Mouse (Mus musculus) intestine, embryonic 14.5 days (tissue): ENCODE measurements around the gene Chpt1. TPM values are rescaled to one million over a fixed set of nuclear protein-coding genes. Genes with fewer than 3 reads are reported as not detected.
"Not testable (repeated sequence)": the region's sequence is repeated elsewhere in the genome, so short reads cannot be mapped to it uniquely, and the experiment has no call there.

Experiments used
- ATAC-seq: fragments of 200-750 bp; cut with Nextera tagmentation; replicated peaks from 2 replicates; pipeline ENCODE4 v1.8.0; 2017; ENCODE audit warnings: low read depth, moderate number of reproducible peaks, moderate TSS enrichment, moderate library complexity; ENCODE audit not compliant: low FRiP score, low TSS enrichment
- DNase-seq: peaks from one replicate; pipeline ENCODE4 v3.0.0-alpha.2; 2018; ENCODE audit warnings: low spot score
- H3K27ac ChIP-seq: fragments of 300-500 bp; sonication (generic); 2 replicates; pipeline ENCODE4 v1.5.1; 2014; ENCODE audit warnings: low read depth, mild to moderate bottlenecking, control low read depth
- H3K27me3 ChIP-seq: fragments of 300-500 bp; sonication (generic); replicated peaks from 2 replicates; pipeline ENCODE4 v1.6.1; 2014; ENCODE audit warnings: low read length, control low read depth; ENCODE audit not compliant: control insufficient read depth, insufficient read depth
- H3K36me3 ChIP-seq: fragments of 300-500 bp; sonication (generic); 2 replicates; pipeline ENCODE4 v1.6.1; 2014; ENCODE audit warnings: low read length, control low read depth; ENCODE audit not compliant: control insufficient read depth, insufficient read depth
- H3K4me1 ChIP-seq: fragments of 300-500 bp; sonication (generic); replicated peaks from 2 replicates; pipeline ENCODE4 v1.6.1; 2014; ENCODE audit warnings: low read length, control low read depth, mixed read lengths; ENCODE audit not compliant: control insufficient read depth, insufficient read depth
- H3K4me2 ChIP-seq: fragments of 300-500 bp; sonication (generic); 2 replicates; pipeline ENCODE4 v1.6.1; 2014; ENCODE audit warnings: low read length
- H3K4me3 ChIP-seq: fragments of 300-500 bp; sonication (generic); 2 replicates; pipeline ENCODE4 v1.5.1; 2014; ENCODE audit warnings: low read depth, low read length, control low read depth, mixed read lengths
- H3K9ac ChIP-seq: fragments of 300-500 bp; sonication (generic); 2 replicates; pipeline ENCODE4 v1.6.1; 2014; ENCODE audit warnings: mild to moderate bottlenecking, low read length
- H3K9me3 ChIP-seq: fragments of 300-500 bp; sonication (generic); 2 replicates; pipeline ENCODE4 v1.6.1; 2016; ENCODE audit warnings: low read length, control low read depth; ENCODE audit not compliant: control insufficient read depth
- WGBS: fragments of 180-500 bp; shearing (Covaris S2); extraction: QIAGEN DNeasy Blood & Tissue Kit; methylation state at CpG from one replicate; pipeline ENCODE4 v1.1.7; 2014; 5-methylcytosine and 5-hydroxymethylcytosine counted together
- polyA plus RNA-seq: library from polyadenylated mRNA; unstranded; fragments of >200 nt; fragmentation: Nextera tagmentation; extraction: Ambion mirVana; gene quantifications from 2 replicates; pipeline ENCODE4 v1.2.1, GENCODE M21; 2014

Chpt1 gene
- polyA plus RNA-seq, result 21.2 and 37.9 TPM in 2 replicates

- H3K9me3 ChIP-seq, result no peaks in the 10 kb centered on the region
- no peaks in the 10 kb centered on the region for H3K27me3 ChIP-seq
- H3K4me1 ChIP-seq, result peaks cover 4% of the 10 kb centered on the region
- peak within 1 kb of the TSS; percentile 69 for H3K4me2 ChIP-seq
- H3K36me3 ChIP-seq, result no peaks in the 10 kb centered on the region
- H3K9ac ChIP-seq, result peak within 1 kb of the TSS; percentile 66
- peak within 1 kb of the TSS; percentile 62 for H3K27ac ChIP-seq
- WGBS, result under 1% methylated on average over 63 of the region's 80 CpGs
- DNase-seq, result peak; percentile 93
- ATAC-seq, result peak; percentile 93
- peak within 1 kb of the TSS; percentile 82 for H3K4me3 ChIP-seq
Observed at GRCm38 (mm10) chr10:88503421-88504314, at the start of gene Chpt1. Chpt1 (minus strand) TSS chr10:88504073.

- no peak overlapping the region for H3K4me3 ChIP-seq
- no peaks in the 10 kb centered on the region for H3K9me3 ChIP-seq
- no peak overlapping the region for H3K27ac ChIP-seq
- no peak overlapping the region for H3K9ac ChIP-seq
- no peak for DNase-seq
- WGBS, result 92% methylated on average over 2 of the region's 2 CpGs
- ATAC-seq, result no peak
- H3K27me3 ChIP-seq, result no peaks in the 10 kb centered on the region
- no peaks in the 10 kb centered on the region for H3K36me3 ChIP-seq
- no peak overlapping the region for H3K4me2 ChIP-seq
- no peaks in the 10 kb centered on the region for H3K4me1 ChIP-seq
Observed at GRCm38 (mm10) chr10:88552738-88553137, 48.9 kb upstream of the Chpt1 start.

GRCm38 (mm10) chr10:88550225-88550624, 46.4 kb upstream of the Chpt1 start:
- H3K4me2 ChIP-seq, result no peak overlapping the region
- DNase-seq, result no peak
- ATAC-seq, result no peak
- no peaks in the 10 kb centered on the region for H3K4me1 ChIP-seq
- WGBS, result 73% methylated on average over 3 of the region's 3 CpGs
- H3K9me3 ChIP-seq, result no peaks in the 10 kb centered on the region
- no peaks in the 10 kb centered on the region for H3K36me3 ChIP-seq
- H3K4me3 ChIP-seq, result no peak overlapping the region
- no peak overlapping the region for H3K27ac ChIP-seq
- H3K9ac ChIP-seq, result no peak overlapping the region
- no peaks in the 10 kb centered on the region for H3K27me3 ChIP-seq

- no peak overlapping the region for H3K4me3 ChIP-seq
- ATAC-seq (no peak), DNase-seq (no peak)
- H3K4me1 ChIP-seq, result no peaks in the 10 kb centered on the region
- peaks cover 3% of the 10 kb centered on the region; the same call in 1 of the 2 replicates for H3K9me3 ChIP-seq
- no peaks in the 10 kb centered on the region for H3K36me3 ChIP-seq
- WGBS, result 61% methylated on average over 2 of the region's 2 CpGs
- no peak overlapping the region for H3K27ac ChIP-seq
- H3K9ac ChIP-seq, result no peak overlapping the region
- H3K27me3 ChIP-seq, result no peaks in the 10 kb centered on the region
- H3K4me2 ChIP-seq, result no peak overlapping the region
Observed at GRCm38 (mm10) chr10:88547635-88548034, 43.8 kb upstream of the Chpt1 start.

DNA sequence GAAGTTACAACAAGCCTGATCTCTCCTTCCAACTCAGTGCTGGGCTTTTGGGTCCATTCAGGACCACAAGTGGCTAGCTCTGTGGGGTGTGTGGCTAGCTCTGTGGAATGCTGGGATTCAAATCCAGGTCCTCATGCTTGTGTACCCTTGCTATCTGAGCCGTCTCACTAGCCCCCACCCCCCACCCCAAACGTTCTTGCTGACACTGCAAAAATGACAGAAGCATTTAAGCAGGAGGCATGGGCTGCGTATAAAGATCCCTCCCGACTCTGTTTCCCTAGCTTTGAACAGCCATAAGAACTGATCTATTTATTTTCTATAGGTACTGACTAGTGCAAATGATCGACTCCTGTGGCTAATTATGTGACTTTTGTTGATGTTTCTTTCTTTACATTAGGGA, 26.8 kb upstream of the Chpt1 start:
- H3K27ac ChIP-seq, result no peak overlapping the region
- no peak overlapping the region for H3K9ac ChIP-seq
- no peak overlapping the region for H3K4me2 ChIP-seq
- no peak overlapping the region for H3K4me3 ChIP-seq
- no peaks in the 10 kb centered on the region for H3K27me3 ChIP-seq
- H3K36me3 ChIP-seq, result no peaks in the 10 kb centered on the region
- WGBS, result 65% methylated on average over 5 of the region's 5 CpGs
- no peaks in the 10 kb centered on the region for H3K9me3 ChIP-seq
- DNase-seq, result no peak
- no peaks in the 10 kb centered on the region for H3K4me1 ChIP-seq
- no peak for ATAC-seq

DNA sequence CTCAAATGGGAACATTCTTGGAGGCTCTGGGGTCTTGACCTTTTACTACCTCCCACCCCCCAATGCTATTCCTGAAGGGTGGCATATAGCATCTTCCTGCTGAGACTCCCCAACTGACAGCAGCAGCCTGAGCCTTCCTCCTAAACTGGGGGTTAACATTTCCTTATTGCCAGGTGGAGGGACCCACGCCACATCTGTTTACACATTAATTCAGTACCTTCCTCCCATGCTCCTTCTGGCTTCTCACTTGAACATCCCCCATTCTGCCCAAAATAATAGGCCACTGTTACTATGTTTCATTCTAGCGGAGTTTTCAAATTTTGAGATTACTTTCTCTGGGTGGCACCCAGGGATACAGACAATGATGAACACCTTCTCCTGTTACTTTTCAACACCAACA, 20.1 kb upstream of the Chpt1 start:
- 76% methylated on average over 2 of the region's 2 CpGs for WGBS
- H3K27me3 ChIP-seq, result no peaks in the 10 kb centered on the region
- no peak overlapping the region for H3K9ac ChIP-seq
- H3K4me3 ChIP-seq, result no peak overlapping the region
- no peaks in the 10 kb centered on the region for H3K4me1 ChIP-seq
- DNase-seq, result no peak
- no peak overlapping the region for H3K4me2 ChIP-seq
- H3K36me3 ChIP-seq, result no peaks in the 10 kb centered on the region
- H3K27ac ChIP-seq, result no peak overlapping the region
- no peaks in the 10 kb centered on the region for H3K9me3 ChIP-seq
- no peak for ATAC-seq

DNA sequence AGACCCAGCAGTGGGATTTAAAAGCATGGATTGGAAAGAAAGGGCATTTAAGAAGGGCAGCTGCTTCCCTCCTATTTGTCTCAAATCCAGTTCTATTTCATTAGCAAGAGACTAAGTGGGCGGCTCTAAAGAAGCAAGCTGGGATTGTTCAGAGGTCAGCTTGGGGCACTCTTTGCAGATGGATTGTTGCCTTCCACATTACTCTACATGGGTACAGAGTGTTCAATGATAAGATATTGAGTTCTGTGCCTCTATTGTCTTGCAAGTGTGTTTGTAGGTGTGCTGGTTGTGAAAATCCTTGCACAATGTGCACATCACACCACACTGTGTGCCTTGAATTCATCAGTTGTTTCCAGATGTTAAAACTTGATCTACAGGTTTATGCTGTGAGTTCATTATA, 19.3 kb upstream of the Chpt1 start:
- Histone ChIP-seq H3K27me3 (no peaks in the 10 kb centered on the region), H3K27ac (no peak overlapping the region), H3K9ac (no peak overlapping the region), H3K4me1 (no peaks in the 10 kb centered on the region), H3K4me2 (no peak overlapping the region), H3K9me3 (no peaks in the 10 kb centered on the region), H3K36me3 (no peaks in the 10 kb centered on the region), H3K4me3 (no peak overlapping the region)
- 75% methylated on average over 1 of the region's 1 CpGs for WGBS
- ATAC-seq (no peak), DNase-seq (no peak)

DNA sequence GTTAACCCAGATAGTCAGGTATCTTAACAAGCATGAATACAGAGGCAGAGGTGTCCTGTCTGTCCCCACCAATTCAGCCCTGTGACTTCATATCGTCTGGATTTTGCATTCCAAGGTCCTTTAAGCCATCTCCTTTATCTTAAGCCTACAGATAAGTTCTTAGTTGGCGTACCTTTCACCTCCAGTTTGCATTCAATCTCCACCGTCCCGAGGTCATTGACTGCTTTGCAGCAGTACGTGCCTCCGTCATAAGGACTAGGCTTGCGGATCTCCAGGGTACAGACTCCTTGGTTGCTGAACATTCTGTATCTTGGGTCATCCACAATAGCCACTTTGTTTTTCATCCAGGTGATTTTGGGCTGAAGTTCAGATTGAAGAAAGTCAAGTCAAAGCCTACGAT, 18.9 kb upstream of the Chpt1 start:
- no peaks in the 10 kb centered on the region for H3K27me3 ChIP-seq
- H3K27ac ChIP-seq, result no peak overlapping the region
- no peaks in the 10 kb centered on the region for H3K4me1 ChIP-seq
- WGBS, result 73% methylated on average over 8 of the region's 8 CpGs
- H3K4me3 ChIP-seq, result no peak overlapping the region
- H3K36me3 ChIP-seq, result no peaks in the 10 kb centered on the region
- ATAC-seq, result no peak
- DNase-seq, result no peak
- no peak overlapping the region for H3K4me2 ChIP-seq
- no peaks in the 10 kb centered on the region for H3K9me3 ChIP-seq
- no peak overlapping the region for H3K9ac ChIP-seq

GRCm38 (mm10) chr10:88515049-88515448, 11.2 kb upstream of the Chpt1 start:
- not testable (repeated sequence) for H3K9me3 ChIP-seq, H3K9ac ChIP-seq, H3K4me2 ChIP-seq, H3K36me3 ChIP-seq, H3K27ac ChIP-seq, H3K4me3 ChIP-seq, DNase-seq, ATAC-seq, H3K27me3 ChIP-seq, H3K4me1 ChIP-seq
- 74% methylated on average over 7 of the region's 7 CpGs for WGBS
